Mouse (Mus musculus) lung, postnatal 0 days (tissue): ENCODE data around the gene Bcor. TPM values are rescaled to one million over a fixed set of nuclear protein-coding genes. Genes with fewer than 3 reads are reported as not detected.

ENCODE experiments used
- ATAC-seq: fragments of 200-750 bp; cut with Nextera tagmentation; 2 replicates; pipeline ENCODE4 v1.8.0; 2017; ENCODE audit warnings: moderate library complexity
- DNase-seq: peaks from one replicate; pipeline ENCODE4 v3.0.0-alpha.2; 2016; ENCODE audit warnings: low spot score
- H3K27ac ChIP-seq: fragments of 300-500 bp; sonication (generic); 2 replicates; pipeline ENCODE4 v1.5.1; 2014; ENCODE audit warnings: antibody characterized with exemption, mild to moderate bottlenecking, low read length, mixed read lengths
- H3K27me3 ChIP-seq: fragments of 300-500 bp; sonication (generic); replicated peaks from 2 replicates; pipeline ENCODE4 v1.6.1; 2014; ENCODE audit warnings: low read length, mixed read lengths; ENCODE audit not compliant: insufficient read depth
- H3K36me3 ChIP-seq: fragments of 300-500 bp; sonication (generic); 2 replicates; pipeline ENCODE4 v1.6.1; 2014; ENCODE audit warnings: low read length, mixed read lengths; ENCODE audit not compliant: insufficient read depth
- H3K4me1 ChIP-seq: fragments of 300-500 bp; sonication (generic); 2 replicates; pipeline ENCODE4 v1.6.1; 2014; ENCODE audit warnings: antibody characterized with exemption, low read depth, low read length, mixed read lengths; ENCODE audit not compliant: insufficient read depth
- H3K4me2 ChIP-seq: fragments of 300-500 bp; sonication (generic); replicated peaks from 2 replicates; pipeline ENCODE4 v1.6.1; 2014; ENCODE audit warnings: low read depth, mild to moderate bottlenecking, low read length, moderate library complexity, mixed read lengths
- H3K4me3 ChIP-seq: fragments of 300-500 bp; sonication (generic); 2 replicates; pipeline ENCODE4 v1.5.1; 2014; ENCODE audit warnings: low read depth, low read length
- H3K9ac ChIP-seq: fragments of 300-500 bp; sonication (generic); replicated peaks from 2 replicates; pipeline ENCODE4 v1.6.1; 2014; ENCODE audit warnings: low read depth, mild to moderate bottlenecking
- H3K9me3 ChIP-seq: fragments of 300-500 bp; sonication (generic); 2 replicates; pipeline ENCODE4 v1.6.1; 2016; ENCODE audit warnings: low read length, mixed read lengths
- CTCF ChIP-seq: IDR thresholded peaks from 2 replicates; pipeline ENCODE4 v1.5.1; 2016; ENCODE audit warnings: antibody characterized with exemption, mild to moderate bottlenecking
- EP300 ChIP-seq: IDR thresholded peaks from 2 replicates; pipeline ENCODE4 v1.6.1; 2016; ENCODE audit warnings: antibody characterized with exemption, mild to moderate bottlenecking, control low read depth
- WGBS: fragments of 180-500 bp; shearing (Covaris S2); extraction: QIAGEN DNeasy Blood & Tissue Kit; methylation state at CpG from one replicate; pipeline ENCODE4 v1.1.7; 2014; 5-methylcytosine and 5-hydroxymethylcytosine counted together
- polyA plus RNA-seq: library from polyadenylated mRNA; unstranded; fragments of >200 nt; fragmentation: Nextera tagmentation; extraction: Ambion mirVana; gene quantifications from 2 replicates; pipeline ENCODE4 v1.2.1, GENCODE M21; 2015

The Bcor gene
- polyA plus RNA-seq, 1 experiment from 2014 or later = 8.2 TPM

- DNase-seq (peak; percentile 76), ATAC-seq (peak; percentile 90)
- Histone ChIP-seq H3K27me3 (no peaks in the 10 kb centered on the region; the same call in 1 of the 2 replicates), H3K4me3 (peak overlapping the region; percentile 19; the same call in 1 of the 2 replicates), H3K36me3 (no peaks in the 10 kb centered on the region), H3K4me2 (peak overlapping the region; percentile 51), H3K27ac (no peak overlapping the region), H3K9ac (no peak overlapping the region), H3K4me1 (no peaks in the 10 kb centered on the region), H3K9me3 (no peaks in the 10 kb centered on the region)
- WGBS = 1% methylated on average over 16 of the region's 41 CpGs
- TF ChIP-seq EP300 (no peak), CTCF (peak; percentile 40)
Observed at GRCm38 (mm10) chrX:11998934-11999336, 161.2 kb downstream of the Bcor start.

DNA sequence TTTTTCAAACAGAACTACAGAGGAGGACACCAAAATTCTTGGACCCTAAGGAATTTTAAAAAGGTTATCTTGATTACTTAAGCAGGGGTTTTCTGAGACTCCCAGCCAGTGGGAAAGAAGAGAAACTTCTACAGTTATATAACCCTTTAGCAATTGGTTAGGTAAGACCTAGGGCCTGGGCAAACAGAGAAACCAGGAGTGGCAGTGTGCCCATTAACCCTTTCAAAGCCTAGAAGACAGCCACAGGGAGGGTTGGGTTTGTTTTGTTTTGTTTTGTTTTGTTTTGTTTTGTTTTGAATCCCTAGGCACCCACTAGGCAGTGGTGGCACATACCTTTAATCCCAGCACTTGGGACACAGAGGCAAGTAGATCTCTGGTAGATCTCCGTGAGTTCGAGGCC is 163.3 kb downstream of the Bcor start:
- TF ChIP-seq EP300 = no peak
- TF ChIP-seq CTCF = no peak
- no peaks in the 10 kb centered on the region for H3K4me1 ChIP-seq
- ATAC-seq (no peak), DNase-seq (no peak)
- H3K9ac ChIP-seq = no peak overlapping the region
- no peaks in the 10 kb centered on the region for H3K9me3 ChIP-seq
- no peaks in the 10 kb centered on the region; the same call in 1 of the 2 replicates for H3K27me3 ChIP-seq
- H3K36me3 ChIP-seq = no peaks in the 10 kb centered on the region
- WGBS = 75% methylated on average over 2 of the region's 2 CpGs
- no peak overlapping the region for H3K4me2 ChIP-seq
- no peak overlapping the region for H3K4me3 ChIP-seq
- H3K27ac ChIP-seq = no peak overlapping the region

- DNase-seq (no peak), ATAC-seq (no peak)
- H3K36me3 ChIP-seq = no peaks in the 10 kb centered on the region
- H3K4me1 ChIP-seq = no peaks in the 10 kb centered on the region
- WGBS = 58% methylated on average over 8 of the region's 8 CpGs
- H3K4me3 ChIP-seq = no peak overlapping the region
- H3K27me3 ChIP-seq = no peaks in the 10 kb centered on the region; the same call in 1 of the 2 replicates
- H3K9ac ChIP-seq = no peak overlapping the region
- TF ChIP-seq EP300 (no peak), CTCF (no peak)
- H3K9me3 ChIP-seq = no peaks in the 10 kb centered on the region
- no peak overlapping the region for H3K27ac ChIP-seq
- H3K4me2 ChIP-seq = no peak overlapping the region
Observed at GRCm38 (mm10) chrX:11996489-11996888, 163.7 kb downstream of the Bcor start.

DNA sequence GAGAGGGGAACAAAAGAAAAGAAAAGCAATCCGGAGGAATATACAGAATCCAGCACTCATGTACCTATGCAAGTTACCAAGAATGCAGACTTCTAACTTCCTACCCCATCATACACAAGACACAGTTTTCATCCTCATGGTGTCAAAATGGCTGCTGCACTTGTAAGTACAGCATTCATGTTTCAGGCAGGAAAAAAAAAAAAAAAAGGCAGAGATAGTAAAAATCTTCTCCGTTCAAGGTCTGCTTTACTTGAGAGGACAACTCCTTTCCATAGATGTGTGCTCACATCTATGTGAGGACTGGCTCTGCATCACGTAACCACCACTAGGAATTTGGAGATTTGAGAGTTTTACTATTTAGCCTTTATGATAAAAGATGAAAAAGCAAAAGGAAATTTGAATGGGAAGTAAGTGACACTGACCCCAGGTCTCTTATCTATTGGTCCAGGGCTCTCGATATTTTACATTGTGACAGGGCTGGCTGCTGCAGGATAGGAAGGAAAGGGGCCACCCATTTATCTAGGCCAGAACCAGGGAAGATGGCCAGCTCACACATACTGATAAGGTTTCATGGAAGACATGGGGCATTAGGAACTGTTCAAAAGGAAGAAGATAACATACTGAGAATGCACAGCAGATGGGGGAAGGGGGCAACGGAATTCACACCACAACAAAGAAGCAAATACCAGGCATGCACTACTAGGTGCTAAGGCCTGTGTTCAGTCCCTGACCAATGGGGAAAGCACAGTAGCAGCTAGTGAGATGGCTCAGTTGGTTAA is 166.3 kb downstream of the Bcor start:
- no peaks in the 10 kb centered on the region for H3K27me3 ChIP-seq
- no peaks in the 10 kb centered on the region for H3K4me1 ChIP-seq
- H3K9me3 ChIP-seq = no peaks in the 10 kb centered on the region
- no peaks in the 10 kb centered on the region for H3K36me3 ChIP-seq
- 65% methylated on average over 5 of the region's 5 CpGs for WGBS
- no peak for DNase-seq
- H3K4me3 ChIP-seq = no peak overlapping the region
- TF ChIP-seq EP300 (no peak), CTCF (no peak)
- no peak overlapping the region for H3K4me2 ChIP-seq
- no peak overlapping the region for H3K27ac ChIP-seq
- H3K9ac ChIP-seq = no peak overlapping the region
- ATAC-seq = no peak

GRCm38 (mm10) chrX:11989471-11989870 is 170.7 kb downstream of the Bcor start:
- Histone ChIP-seq H3K9ac (no peak overlapping the region), H3K4me1 (no peaks in the 10 kb centered on the region), H3K36me3 (no peaks in the 10 kb centered on the region), H3K4me2 (no peak overlapping the region), H3K27me3 (no peaks in the 10 kb centered on the region), H3K9me3 (no peaks in the 10 kb centered on the region), H3K4me3 (no peak overlapping the region), H3K27ac (no peak overlapping the region)
- no peak for DNase-seq
- ATAC-seq = no peak
- WGBS = 89% methylated on average over 13 of the region's 13 CpGs
- no peak for TF ChIP-seq CTCF

- Histone ChIP-seq H3K9me3 (no peaks in the 10 kb centered on the region), H3K36me3 (no peaks in the 10 kb centered on the region), H3K9ac (no peak overlapping the region), H3K4me1 (no peaks in the 10 kb centered on the region), H3K27ac (no peak overlapping the region), H3K4me3 (no peak overlapping the region), H3K4me2 (no peak overlapping the region), H3K27me3 (no peaks in the 10 kb centered on the region)
- ATAC-seq (no peak), DNase-seq (no peak)
- WGBS = 72% methylated on average over 7 of the region's 7 CpGs
- no peak for TF ChIP-seq CTCF
- TF ChIP-seq EP300 = no peak
Observed at GRCm38 (mm10) chrX:11988191-11988896, 171.8 kb downstream of the Bcor start.
